Mouse (Mus musculus) liver, embryonic 12.5 days (tissue): ENCODE results near the gene Slc25a48. TPM values are rescaled to one million over a fixed set of nuclear protein-coding genes. Genes with fewer than 3 reads are reported as not detected.

ENCODE experiments used
- ATAC-seq: fragments of 200-750 bp; cut with Nextera tagmentation; 2 replicates; pipeline ENCODE4 v1.8.0; 2017; ENCODE audit warnings: moderate number of reproducible peaks, mild to moderate bottlenecking, moderate library complexity
- H3K27ac ChIP-seq: fragments of 300-500 bp; sonication (generic); 2 replicates; pipeline ENCODE4 v1.5.1; 2016; ENCODE audit warnings: mild to moderate bottlenecking
- H3K27me3 ChIP-seq: fragments of 300-500 bp; sonication (generic); replicated peaks from 2 replicates; pipeline ENCODE4 v1.6.1; 2016; ENCODE audit warnings: mild to moderate bottlenecking, moderate library complexity
- H3K36me3 ChIP-seq: fragments of 300-500 bp; sonication (generic); 2 replicates; pipeline ENCODE4 v1.6.1; 2016; ENCODE audit warnings: mild to moderate bottlenecking, moderate library complexity
- H3K4me1 ChIP-seq: fragments of 300-500 bp; sonication (generic); 2 replicates; pipeline ENCODE4 v1.6.1; 2016
- H3K4me2 ChIP-seq: fragments of 300-500 bp; sonication (generic); 2 replicates; pipeline ENCODE4 v1.6.1; 2016; ENCODE audit warnings: mild to moderate bottlenecking, moderate library complexity
- H3K4me3 ChIP-seq: fragments of 300-500 bp; sonication (generic); 2 replicates; pipeline ENCODE4 v1.5.1; 2016; ENCODE audit warnings: mild to moderate bottlenecking, moderate library complexity
- H3K9ac ChIP-seq: fragments of 300-500 bp; sonication (generic); 2 replicates; pipeline ENCODE4 v1.6.1; 2016; ENCODE audit warnings: mild to moderate bottlenecking, moderate library complexity
- H3K9me3 ChIP-seq: fragments of 300-500 bp; sonication (generic); replicated peaks from 2 replicates; pipeline ENCODE4 v1.6.1; 2016; ENCODE audit warnings: mild to moderate bottlenecking, moderate library complexity
- WGBS: fragments of 180-500 bp; shearing (Covaris S2); methylation state at CpG from one replicate; pipeline ENCODE4 v1.1.7; 2016; ENCODE audit not compliant: insufficient replicate concordance; 5-methylcytosine and 5-hydroxymethylcytosine counted together
- polyA plus RNA-seq: library from polyadenylated mRNA; unstranded; fragments of >200 nt; fragmentation: Nextera tagmentation; extraction: Ambion mirVana; gene quantifications from 2 replicates; pipeline ENCODE4 v1.2.1, GENCODE M21; 2016

The Slc25a48 gene
- polyA plus RNA-seq, 1 experiment from 2014 or later: 0.26 TPM

GRCm38 (mm10) chr13:56522821-56523167 lies 84.6 kb downstream of the Slc25a48 start:
- no peaks in the 10 kb centered on the region for H3K27me3 ChIP-seq
- 7% methylated on average over 8 of the region's 8 CpGs for WGBS
- no peaks in the 10 kb centered on the region for H3K36me3 ChIP-seq
- H3K4me3 ChIP-seq: peak overlapping the region; percentile 63
- peak overlapping the region; percentile 93 for H3K4me2 ChIP-seq
- H3K9ac ChIP-seq: peak overlapping the region; percentile 63
- H3K27ac ChIP-seq: no peak overlapping the region
- peaks cover 12% of the 10 kb centered on the region for H3K4me1 ChIP-seq
- ATAC-seq: no peak
- no peaks in the 10 kb centered on the region for H3K9me3 ChIP-seq

Other genes starting within 250 kb of the Slc25a48 start
- not detected in 2 replicates for gene Neurog1, start 186.2 kb upstream of the Slc25a48 start, polyA plus RNA-seq
- 0.41 and 1.6 TPM in 2 replicates for gene Cxcl14, start 141.8 kb upstream of the Slc25a48 start, polyA plus RNA-seq
- gene Gm3045, start 11.8 kb upstream of the Slc25a48 start, polyA plus RNA-seq: not detected in 2 replicates
- not detected in 2 replicates for gene Il9, start 43.9 kb downstream of the Slc25a48 start, polyA plus RNA-seq
- gene Fbxl21, start 84.1 kb downstream of the Slc25a48 start, polyA plus RNA-seq: 0.72 and 0.81 TPM in 2 replicates
- gene Lect2, start 110.1 kb downstream of the Slc25a48 start, polyA plus RNA-seq: 31.7 and 38.1 TPM in 2 replicates
- 13.4 and 14.0 TPM in 2 replicates for gene Tgfbi, start 171.2 kb downstream of the Slc25a48 start, polyA plus RNA-seq